Mouse (Mus musculus): ENCODE measurements around the gene Ccdc12. TPM values are rescaled to one million over a fixed set of nuclear protein-coding genes. Genes with fewer than 3 reads are reported as not detected.

Gene Ccdc12
- polyA plus RNA-seq, 1 experiment from 2014 or later: 97.6 TPM

GRCm38 (mm10) chr9:110736362-110736761 lies 80.1 kb downstream of the Ccdc12 start:
- Histone ChIP-seq H3K4me3 (replicated peaks; ENCODE audit: low read length) (no peak overlapping the region), H3K36me3 (replicated peaks; ENCODE audit: control insufficient read depth, insufficient read depth) (no peaks in the 10 kb centered on the region), H3K4me2 (replicated peaks) (no peak overlapping the region), H3K27me3 (ENCODE audit: control insufficient read depth, insufficient read depth, low read length) (peaks cover 7% of the 10 kb centered on the region), H3K9ac (no peak overlapping the region), H3K27ac (no peak overlapping the region), H3K4me1 (replicated peaks; ENCODE audit: control insufficient read depth, insufficient read depth, low read length) (peaks cover 12% of the 10 kb centered on the region), H3K9me3 (ENCODE audit: control insufficient read depth, low read length) (no peaks in the 10 kb centered on the region)
- 45% methylated on average over 9 of the region's 9 CpGs for WGBS
- DNase-seq (ENCODE audit: low spot score) (no peak), ATAC-seq (ENCODE audit: low FRiP score) (no peak)

GRCm38 (mm10) chr9:110738054-110738453 lies 81.8 kb downstream of the Ccdc12 start:
- Histone ChIP-seq H3K4me2 (replicated peaks) (no peak overlapping the region), H3K9ac (no peak overlapping the region), H3K36me3 (replicated peaks; ENCODE audit: control insufficient read depth, insufficient read depth) (no peaks in the 10 kb centered on the region), H3K4me3 (replicated peaks; ENCODE audit: low read length) (no peak overlapping the region), H3K27ac (no peak overlapping the region), H3K9me3 (ENCODE audit: control insufficient read depth, low read length) (no peaks in the 10 kb centered on the region), H3K4me1 (replicated peaks; ENCODE audit: control insufficient read depth, insufficient read depth, low read length) (peaks cover 15% of the 10 kb centered on the region), H3K27me3 (ENCODE audit: control insufficient read depth, insufficient read depth, low read length) (peaks cover 14% of the 10 kb centered on the region)
- 25% methylated on average over 1 of the region's 1 CpGs for WGBS
- no peak for DNase-seq (ENCODE audit: low spot score)
- ATAC-seq (ENCODE audit: low FRiP score): no peak

- ATAC-seq (ENCODE audit: low FRiP score): no peak
- Histone ChIP-seq H3K4me1 (replicated peaks; ENCODE audit: control insufficient read depth, insufficient read depth, low read length) (peaks cover 9% of the 10 kb centered on the region), H3K9ac (no peak overlapping the region), H3K36me3 (replicated peaks; ENCODE audit: control insufficient read depth, insufficient read depth) (no peaks in the 10 kb centered on the region), H3K27me3 (ENCODE audit: control insufficient read depth, insufficient read depth, low read length) (peaks cover 24% of the 10 kb centered on the region), H3K4me3 (replicated peaks; ENCODE audit: low read length) (no peak overlapping the region), H3K4me2 (replicated peaks) (no peak overlapping the region), H3K27ac (no peak overlapping the region), H3K9me3 (ENCODE audit: control insufficient read depth, low read length) (no peaks in the 10 kb centered on the region)
- 93% methylated on average over 7 of the region's 7 CpGs for WGBS
- no peak for DNase-seq (ENCODE audit: low spot score)
Measured at GRCm38 (mm10) chr9:110739961-110740360, 83.7 kb downstream of the Ccdc12 start.

- Histone ChIP-seq H3K9ac (peak within 1 kb of the TSS; percentile 81), H3K4me1 (replicated peaks; ENCODE audit: control insufficient read depth, insufficient read depth, low read length) (peaks cover 9% of the 10 kb centered on the region), H3K36me3 (replicated peaks; ENCODE audit: control insufficient read depth, insufficient read depth) (no peaks in the 10 kb centered on the region), H3K27me3 (ENCODE audit: control insufficient read depth, insufficient read depth, low read length) (peaks cover 24% of the 10 kb centered on the region), H3K9me3 (ENCODE audit: control insufficient read depth, low read length) (no peaks in the 10 kb centered on the region), H3K4me3 (replicated peaks; ENCODE audit: low read length) (peak within 1 kb of the TSS; percentile 68), H3K27ac (no peak within 1 kb of the TSS), H3K4me2 (replicated peaks) (peak within 1 kb of the TSS; percentile 98)
- DNase-seq (ENCODE audit: low spot score) (no peak), ATAC-seq (ENCODE audit: low FRiP score) (no peak)
- WGBS: under 1% methylated on average over 17 of the region's 17 CpGs
Measured at GRCm38 (mm10) chr9:110741711-110742294, 85.5 kb downstream of the Ccdc12 start, which contains the start of gene Myl3. TSS of gene Myl3 (plus strand) at chr9:110741861.

- DNase-seq (ENCODE audit: low spot score): peak; percentile 41
- H3K27me3 ChIP-seq (ENCODE audit: control insufficient read depth, insufficient read depth, low read length): peaks cover 24% of the 10 kb centered on the region
- H3K9ac ChIP-seq: peak overlapping the region; percentile 81
- ATAC-seq (ENCODE audit: low FRiP score): peak; percentile 74
- 0 out of 2 replicates have a peak overlapping the region, but pooled peaks have one; percentile 5 for H3K27ac ChIP-seq
- H3K4me1 ChIP-seq (replicated peaks; ENCODE audit: control insufficient read depth, insufficient read depth, low read length): peaks cover 9% of the 10 kb centered on the region
- peak overlapping the region; percentile 98 for H3K4me2 ChIP-seq (replicated peaks)
- H3K9me3 ChIP-seq (ENCODE audit: control insufficient read depth, low read length): no peaks in the 10 kb centered on the region
- peak overlapping the region; percentile 68 for H3K4me3 ChIP-seq (replicated peaks; ENCODE audit: low read length)
- H3K36me3 ChIP-seq (replicated peaks; ENCODE audit: control insufficient read depth, insufficient read depth): no peaks in the 10 kb centered on the region
- WGBS: under 1% methylated on average over 47 of the region's 71 CpGs
Measured at GRCm38 (mm10) chr9:110742295-110742950, 86.1 kb downstream of the Ccdc12 start.

GRCm38 (mm10) chr9:110742951-110743455 lies 86.7 kb downstream of the Ccdc12 start:
- Histone ChIP-seq H3K36me3 (replicated peaks; ENCODE audit: control insufficient read depth, insufficient read depth) (no peaks in the 10 kb centered on the region), H3K4me3 (replicated peaks; ENCODE audit: low read length) (peak overlapping the region; percentile 68), H3K9me3 (ENCODE audit: control insufficient read depth, low read length) (no peaks in the 10 kb centered on the region), H3K4me2 (replicated peaks) (peak overlapping the region; percentile 98), H3K27me3 (ENCODE audit: control insufficient read depth, insufficient read depth, low read length) (peaks cover 24% of the 10 kb centered on the region), H3K27ac (0 out of 2 replicates have a peak overlapping the region, but pooled peaks have one; percentile 5), H3K4me1 (replicated peaks; ENCODE audit: control insufficient read depth, insufficient read depth, low read length) (peaks cover 9% of the 10 kb centered on the region), H3K9ac (peak overlapping the region; percentile 81)
- DNase-seq (ENCODE audit: low spot score) (peak; percentile 49), ATAC-seq (ENCODE audit: low FRiP score) (no peak)
- under 1% methylated on average over 41 of the region's 49 CpGs for WGBS

- peaks cover 24% of the 10 kb centered on the region for H3K27me3 ChIP-seq (ENCODE audit: control insufficient read depth, insufficient read depth, low read length)
- H3K36me3 ChIP-seq (replicated peaks; ENCODE audit: control insufficient read depth, insufficient read depth): no peaks in the 10 kb centered on the region
- peak overlapping the region; percentile 98 for H3K4me2 ChIP-seq (replicated peaks)
- 4% methylated on average over 57 of the region's 63 CpGs for WGBS
- ATAC-seq (ENCODE audit: low FRiP score) (peak; percentile 26; the same call in 1 of the 2 replicates), DNase-seq (ENCODE audit: low spot score) (no peak)
- peak overlapping the region; percentile 68 for H3K4me3 ChIP-seq (replicated peaks; ENCODE audit: low read length)
- H3K27ac ChIP-seq: no peak overlapping the region
- H3K4me1 ChIP-seq (replicated peaks; ENCODE audit: control insufficient read depth, insufficient read depth, low read length): peaks cover 9% of the 10 kb centered on the region
- H3K9ac ChIP-seq: peak overlapping the region; percentile 81
- no peaks in the 10 kb centered on the region for H3K9me3 ChIP-seq (ENCODE audit: control insufficient read depth, low read length)
Measured at GRCm38 (mm10) chr9:110743456-110744323, 87.4 kb downstream of the Ccdc12 start.

GRCm38 (mm10) chr9:110745752-110746151 lies 89.4 kb downstream of the Ccdc12 start:
- Histone ChIP-seq H3K4me3 (replicated peaks; ENCODE audit: low read length) (no peak overlapping the region), H3K4me2 (replicated peaks) (no peak overlapping the region)

GRCm38 (mm10) chr9:110746238-110746637 lies 89.9 kb downstream of the Ccdc12 start:
- no peak overlapping the region for H3K4me3 ChIP-seq (replicated peaks; ENCODE audit: low read length)
- no peak for ATAC-seq (ENCODE audit: low FRiP score)
- H3K27me3 ChIP-seq (ENCODE audit: control insufficient read depth, insufficient read depth, low read length): peaks cover 18% of the 10 kb centered on the region
- no peaks in the 10 kb centered on the region for H3K36me3 ChIP-seq (replicated peaks; ENCODE audit: control insufficient read depth, insufficient read depth)
- no peaks in the 10 kb centered on the region for H3K9me3 ChIP-seq (ENCODE audit: control insufficient read depth, low read length)
- H3K4me1 ChIP-seq (replicated peaks; ENCODE audit: control insufficient read depth, insufficient read depth, low read length): peaks cover 9% of the 10 kb centered on the region
- no peak for DNase-seq (ENCODE audit: low spot score)
- 39% methylated on average over 5 of the region's 5 CpGs for WGBS
- H3K27ac ChIP-seq: no peak overlapping the region
- H3K9ac ChIP-seq: no peak overlapping the region
- H3K4me2 ChIP-seq (replicated peaks): no peak overlapping the region

More at GRCm38 (mm10) chr9:110745752-110746151, 89.4 kb downstream of the Ccdc12 start:
- 16% methylated on average over 5 of the region's 5 CpGs for WGBS
- H3K4me1 ChIP-seq (replicated peaks; ENCODE audit: control insufficient read depth, insufficient read depth, low read length): peaks cover 9% of the 10 kb centered on the region
- H3K9ac ChIP-seq: no peak overlapping the region
- H3K36me3 ChIP-seq (replicated peaks; ENCODE audit: control insufficient read depth, insufficient read depth): no peaks in the 10 kb centered on the region
- no peak overlapping the region for H3K27ac ChIP-seq
- peaks cover 23% of the 10 kb centered on the region for H3K27me3 ChIP-seq (ENCODE audit: control insufficient read depth, insufficient read depth, low read length)
- ATAC-seq (ENCODE audit: low FRiP score): no peak
- no peaks in the 10 kb centered on the region for H3K9me3 ChIP-seq (ENCODE audit: control insufficient read depth, low read length)
- DNase-seq (ENCODE audit: low spot score): no peak

All from hindbrain, embryonic 14.5 days (tissue).